Mouse (Mus musculus) heart, postnatal 25 days (tissue): Measurements from ENCODE around the gene Cd2bp2. TPM values are rescaled to one million over a fixed set of nuclear protein-coding genes. Genes with fewer than 3 reads are reported as not detected.

Experiments
- DNase-seq: peaks from one replicate; pipeline ENCODE4 v3.0.0; 2022; ENCODE audit warnings: low spot score
- intact Hi-C: fragments of 180-260 bp; cut with DNase I; formaldehyde crosslinking; loops from one replicate; pipeline ENCODE4 v1.15.1; 2025
- total RNA-seq, 2 experiments: library from RNA; stranded (reverse); gene quantifications; 2 replicates each; pipeline ENCODE4 v1.2.3; 2021

Gene Cd2bp2
- total RNA-seq, 2 experiments from 2014 or later = 35.6 to 38.1 TPM

GRCm38 (mm10) chr7:127152464-127152863 lies 43.4 kb downstream of the Cd2bp2 start:
- intact Hi-C loops = no loop called here
- no peak for DNase-seq

DNA sequence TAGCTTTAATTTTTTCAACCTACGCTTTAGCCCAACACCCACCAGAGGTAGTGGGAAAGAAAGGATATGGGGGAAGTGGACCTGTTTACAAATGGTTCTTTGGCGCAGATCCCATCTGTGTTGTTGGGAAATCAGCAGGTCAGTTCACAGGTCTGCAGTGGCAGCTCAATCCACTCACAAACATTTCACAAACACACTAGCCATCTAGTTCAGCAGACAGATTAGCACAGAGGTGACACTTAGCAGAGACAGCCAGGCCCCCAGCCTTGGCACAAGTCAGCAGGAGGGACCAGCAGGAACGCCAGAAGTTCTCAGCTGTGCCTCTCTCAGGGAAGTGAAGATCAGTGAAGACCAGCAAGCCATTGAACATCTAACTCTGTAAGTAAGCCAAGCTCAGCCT lies 47.9 kb downstream of the Cd2bp2 start:
- intact Hi-C loops = no loop called here
- DNase-seq = no peak

- intact Hi-C loops = no loop called here
- DNase-seq = no peak
Observed at GRCm38 (mm10) chr7:127146267-127146603, 49.6 kb downstream of the Cd2bp2 start.

GRCm38 (mm10) chr7:127145387-127146266 lies 50.2 kb downstream of the Cd2bp2 start:
- intact Hi-C loops = no loop called here

GRCm38 (mm10) chr7:127144412-127144811 lies 51.4 kb downstream of the Cd2bp2 start:
- no peak for DNase-seq
- intact Hi-C loops = no loop called here

More at GRCm38 (mm10) chr7:127145387-127146266, 50.2 kb downstream of the Cd2bp2 start:
- no peak for DNase-seq

DNA sequence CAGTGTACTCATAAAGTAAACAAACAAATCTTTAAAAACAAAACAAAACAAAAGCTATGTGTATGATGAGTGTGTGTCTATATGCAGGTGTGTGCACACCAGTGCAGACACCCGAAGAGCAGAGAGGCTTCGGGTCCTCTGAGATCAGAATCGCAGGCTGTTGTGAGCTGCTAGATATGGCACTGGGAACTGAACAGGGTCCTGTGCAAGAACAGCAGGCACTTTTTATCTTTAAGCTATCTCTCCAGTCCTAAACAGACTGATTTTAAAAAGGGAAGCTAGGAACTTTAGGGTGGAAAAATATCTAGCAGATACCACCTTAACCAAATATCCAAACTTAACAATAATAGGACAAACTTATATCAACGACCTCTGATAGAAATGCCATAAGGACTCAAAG lies 53.2 kb downstream of the Cd2bp2 start:
- intact Hi-C loops = no loop called here
- DNase-seq = no peak

GRCm38 (mm10) chr7:127142214-127142613 lies 53.6 kb downstream of the Cd2bp2 start:
- no peak for DNase-seq
- intact Hi-C loops = no loop called here

Other genes with a start within 250 kb of the Cd2bp2 start
- gene Asphd1, start 246.5 kb downstream of the Cd2bp2 start, total RNA-seq = not detected
- gene Sez6l2, start 245.5 kb downstream of the Cd2bp2 start, total RNA-seq = 10 to 100 TPM in 1 of 2 experiments, 1 to 10 TPM in 1; 8.3 to 11.4 TPM
- gene Cdipt, start 220.1 kb downstream of the Cd2bp2 start, total RNA-seq = 10 to 100 TPM; 52.0 to 56.6 TPM
- under 1 TPM in 1 of 2 experiments, not detected in 1; 0.25 TPM for gene Cdiptos, start 220.0 kb downstream of the Cd2bp2 start, total RNA-seq
- gene Mvp, start 181.4 kb downstream of the Cd2bp2 start, total RNA-seq = 10 to 100 TPM; 44.9 to 47.3 TPM
- gene Pagr1b, start 179.6 kb downstream of the Cd2bp2 start, total RNA-seq = 1 to 10 TPM in 1 of 2 experiments, not detected in 1; 1.7 TPM
- 10 to 100 TPM; 12.5 to 12.9 TPM for gene Pagr1a, start 178.7 kb downstream of the Cd2bp2 start, total RNA-seq
- gene Gm42742, start 175.0 kb downstream of the Cd2bp2 start, total RNA-seq = 10 to 100 TPM; 21.5 to 22.6 TPM
- 1 to 10 TPM in 1 of 2 experiments, under 1 TPM in 1; 0.60 to 1.2 TPM for gene Prrt2, start 174.8 kb downstream of the Cd2bp2 start, total RNA-seq
- gene Maz, start 169.0 kb downstream of the Cd2bp2 start, total RNA-seq = 10 to 100 TPM; 66.7 to 69.1 TPM
- 1 to 10 TPM; 1.7 to 2.3 TPM for gene Kif22, start 153.6 kb downstream of the Cd2bp2 start, total RNA-seq
- not detected for gene Zg16, start 108.7 kb downstream of the Cd2bp2 start, total RNA-seq
- 1 to 10 TPM; 1.4 to 1.7 TPM for gene AI467606, start 104.7 kb downstream of the Cd2bp2 start, total RNA-seq
- not detected for gene Qprt, start 73.8 kb downstream of the Cd2bp2 start, total RNA-seq
- gene Spn, start 58.2 kb downstream of the Cd2bp2 start, total RNA-seq = under 1 TPM; 0.36 to 0.56 TPM
- gene Tbc1d10b, start 12.4 kb upstream of the Cd2bp2 start, total RNA-seq = 10 to 100 TPM; 28.8 to 29.1 TPM
- 1 to 10 TPM in 1 of 2 experiments, under 1 TPM in 1; 0.99 to 2.9 TPM for gene Mylpf, start 12.8 kb upstream of the Cd2bp2 start, total RNA-seq
- 1 to 10 TPM; 6.0 to 7.1 TPM for gene Zfp553, start 37.0 kb upstream of the Cd2bp2 start, total RNA-seq
- gene Sept1, start 37.1 kb upstream of the Cd2bp2 start, total RNA-seq = 1 to 10 TPM; 3.2 to 6.7 TPM
- gene Zfp771, start 48.2 kb upstream of the Cd2bp2 start, total RNA-seq = 10 to 100 TPM; 17.1 to 20.9 TPM
- 10 to 100 TPM; 46.7 to 47.5 TPM for gene Dctpp1, start 64.7 kb upstream of the Cd2bp2 start, total RNA-seq
- 10 to 100 TPM; 27.8 to 30.0 TPM for gene Sephs2, start 78.0 kb upstream of the Cd2bp2 start, total RNA-seq
- gene Itgal, start 100.2 kb upstream of the Cd2bp2 start, total RNA-seq = 1 to 10 TPM; 1.2 to 2.0 TPM
- gene Zfp768, start 149.5 kb upstream of the Cd2bp2 start, total RNA-seq = 10 to 100 TPM; 35.4 to 41.3 TPM
- gene Zfp747, start 180.0 kb upstream of the Cd2bp2 start, total RNA-seq = 1 to 10 TPM; 3.4 to 4.7 TPM
- 1 to 10 TPM; 2.2 to 2.3 TPM for gene 9130019O22Rik, start 191.1 kb upstream of the Cd2bp2 start, total RNA-seq
- gene E430018J23Rik, start 197.6 kb upstream of the Cd2bp2 start, total RNA-seq = 1 to 10 TPM; 4.4 to 5.3 TPM
- 1 to 10 TPM; 2.7 to 2.8 TPM for gene Zfp764, start 210.8 kb upstream of the Cd2bp2 start, total RNA-seq
- gene Zfp688, start 226.0 kb upstream of the Cd2bp2 start, total RNA-seq = 1 to 10 TPM; 2.8 TPM